Mouse (Mus musculus): ENCODE measurements at regions not wholly inside any gene's neighbourhood (a gene's known extent, or its start where the extent isn't known, plus 50 kb on each side); places are given as distances from the start of the nearest gene placed in this dataset.

GRCm38 (mm10) chr5:69678268-69678667 is 86.1 kb upstream of the Gnpda2 start:
- TF ChIP-seq CTCF (IDR thresholded peaks at IDR 0.05; ENCODE audit: low read depth), result no peak
- no peak for DNase-seq
- Histone ChIP-seq H3K27ac (ENCODE audit: low read depth) (no peak overlapping the region), H3K4me1 (ENCODE audit: insufficient read depth) (no peaks in the 10 kb centered on the region), H3K4me3 (ENCODE audit: low read depth, low read length) (no peak overlapping the region), H3K9ac (no peak overlapping the region), H3K9me3 (ENCODE audit: low read depth, low read length) (no peaks in the 10 kb centered on the region), H3K36me3 (ENCODE audit: insufficient read depth) (no peaks in the 10 kb centered on the region), H3K27me3 (ENCODE audit: insufficient read depth, low read length) (no peaks in the 10 kb centered on the region), H3K4me2 (no peak overlapping the region)
- ATAC-seq (ENCODE audit: insufficient read depth), result no peak
- 60% methylated on average over 3 of the region's 3 CpGs for WGBS

DNA sequence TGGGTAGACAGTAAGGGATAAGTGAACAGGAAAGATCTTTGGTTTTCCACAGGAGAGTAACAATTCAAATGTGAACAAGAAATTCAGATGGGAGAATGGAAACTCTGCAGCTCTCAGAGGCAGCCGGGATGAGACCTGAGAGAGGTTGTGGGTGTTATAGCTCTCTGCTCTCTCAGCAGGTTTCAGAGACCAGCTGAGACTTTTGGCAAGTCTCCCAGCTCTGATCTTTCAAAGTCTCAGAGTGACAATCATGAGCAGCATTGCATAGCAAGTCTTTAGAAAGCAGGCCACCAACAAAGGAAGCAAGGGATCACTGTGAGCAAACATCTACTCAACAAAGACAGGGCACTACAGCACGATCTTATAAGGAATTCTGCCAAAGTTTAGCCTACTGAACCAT is 73.4 kb upstream of the Gnpda2 start:
- no peak for DNase-seq

GRCm38 (mm10) chr5:69663961-69664360 is 71.8 kb upstream of the Gnpda2 start:
- no peaks in the 10 kb centered on the region for H3K4me1 ChIP-seq (ENCODE audit: insufficient read depth)
- ATAC-seq (ENCODE audit: insufficient read depth), result no peak
- 70% methylated on average over 3 of the region's 3 CpGs for WGBS

More for the DNA sequence above, 73.4 kb upstream of the Gnpda2 start:
- no peak for ATAC-seq (ENCODE audit: insufficient read depth)
- Histone ChIP-seq H3K27ac (ENCODE audit: low read depth) (no peak overlapping the region), H3K36me3 (ENCODE audit: insufficient read depth) (no peaks in the 10 kb centered on the region), H3K4me3 (ENCODE audit: low read depth, low read length) (no peak overlapping the region), H3K4me1 (ENCODE audit: insufficient read depth) (no peaks in the 10 kb centered on the region), H3K4me2 (no peak overlapping the region), H3K9ac (no peak overlapping the region), H3K9me3 (ENCODE audit: low read depth, low read length) (no peaks in the 10 kb centered on the region), H3K27me3 (ENCODE audit: insufficient read depth, low read length) (no peaks in the 10 kb centered on the region)
- TF ChIP-seq CTCF (IDR thresholded peaks at IDR 0.05; ENCODE audit: low read depth), result no peak
- WGBS, result 38% methylated on average over 2 of the region's 2 CpGs

More at GRCm38 (mm10) chr5:69663961-69664360, 71.8 kb upstream of the Gnpda2 start:
- Histone ChIP-seq H3K4me3 (ENCODE audit: low read depth, low read length) (no peak overlapping the region), H3K9ac (no peak overlapping the region), H3K9me3 (ENCODE audit: low read depth, low read length) (no peaks in the 10 kb centered on the region), H3K36me3 (ENCODE audit: insufficient read depth) (no peaks in the 10 kb centered on the region), H3K27ac (ENCODE audit: low read depth) (no peak overlapping the region), H3K27me3 (ENCODE audit: insufficient read depth, low read length) (no peaks in the 10 kb centered on the region), H3K4me2 (no peak overlapping the region)
- DNase-seq, result no peak
- no peak for TF ChIP-seq CTCF (IDR thresholded peaks at IDR 0.05; ENCODE audit: low read depth)

All from lung, embryonic 14.5 days (tissue).